Mouse (Mus musculus) neural tube, embryonic 15.5 days (tissue): ENCODE results near the gene Cel. TPM values are rescaled to one million over a fixed set of nuclear protein-coding genes. Genes with fewer than 3 reads are reported as not detected.
A peak's percentile ranks its signal among the peaks of the same experiment; 100 is the strongest.

Source experiments
- ATAC-seq: fragments of 200-750 bp; cut with Nextera tagmentation; 2 replicates; pipeline ENCODE4 v1.8.0; 2017; ENCODE audit warnings: mild to moderate bottlenecking, moderate TSS enrichment, moderate library complexity; ENCODE audit not compliant: low FRiP score
- H3K27ac ChIP-seq: fragments of 300-500 bp; sonication (generic); replicated peaks from 2 replicates; pipeline ENCODE4 v1.5.1; 2015; ENCODE audit warnings: mild to moderate bottlenecking, inconsistent platforms
- H3K27me3 ChIP-seq: fragments of 300-500 bp; sonication (generic); replicated peaks from 2 replicates; pipeline ENCODE4 v1.6.1; 2015; ENCODE audit warnings: inconsistent platforms
- H3K36me3 ChIP-seq: fragments of 300-500 bp; sonication (generic); 2 replicates; pipeline ENCODE4 v1.6.1; 2015; ENCODE audit warnings: inconsistent platforms
- H3K4me1 ChIP-seq: fragments of 300-500 bp; sonication (generic); 2 replicates; pipeline ENCODE4 v1.6.1; 2015; ENCODE audit warnings: inconsistent platforms
- H3K4me2 ChIP-seq: fragments of 300-500 bp; sonication (generic); 2 replicates; pipeline ENCODE4 v1.6.1; 2015; ENCODE audit warnings: inconsistent platforms, mild to moderate bottlenecking, moderate library complexity
- H3K4me3 ChIP-seq: fragments of 300-500 bp; sonication (generic); replicated peaks from 2 replicates; pipeline ENCODE4 v1.5.1; 2015; ENCODE audit warnings: mild to moderate bottlenecking, inconsistent platforms
- H3K9ac ChIP-seq: fragments of 300-500 bp; sonication (generic); replicated peaks from 2 replicates; pipeline ENCODE4 v1.6.1; 2015; ENCODE audit warnings: mild to moderate bottlenecking, inconsistent platforms
- H3K9me3 ChIP-seq: fragments of 300-500 bp; sonication (generic); replicated peaks from 2 replicates; pipeline ENCODE4 v1.6.1; 2016; ENCODE audit warnings: inconsistent platforms
- WGBS: fragments of 180-500 bp; shearing (Covaris S2); methylation state at CpG from one replicate; pipeline ENCODE4 v1.1.7; 2015; ENCODE audit warnings: mixed read lengths; 5-methylcytosine and 5-hydroxymethylcytosine counted together
- polyA plus RNA-seq: library from polyadenylated mRNA; unstranded; fragments of >200 nt; fragmentation: Nextera tagmentation; extraction: Ambion mirVana; gene quantifications from 2 replicates; pipeline ENCODE4 v1.2.1, GENCODE M21; 2015

Cel gene
- polyA plus RNA-seq, 1 experiment from 2014 or later = 0.09 TPM

- Histone ChIP-seq H3K4me1 (no peaks in the 10 kb centered on the region), H3K36me3 (no peaks in the 10 kb centered on the region), H3K27ac (no peak overlapping the region), H3K27me3 (no peaks in the 10 kb centered on the region), H3K4me2 (no peak overlapping the region), H3K9me3 (no peaks in the 10 kb centered on the region), H3K4me3 (no peak overlapping the region), H3K9ac (no peak overlapping the region)
- no peak for ATAC-seq
- WGBS = 70% methylated on average over 6 of the region's 6 CpGs
Observed at GRCm38 (mm10) chr2:28599569-28599900, 36.3 kb upstream of the Cel start.

GRCm38 (mm10) chr2:28598692-28599568, 35.7 kb upstream of the Cel start:
- Histone ChIP-seq H3K4me1 (no peaks in the 10 kb centered on the region), H3K27ac (no peak overlapping the region), H3K9ac (no peak overlapping the region), H3K36me3 (no peaks in the 10 kb centered on the region), H3K9me3 (no peaks in the 10 kb centered on the region), H3K4me3 (no peak overlapping the region), H3K4me2 (no peak overlapping the region), H3K27me3 (0 out of 2 replicates have a peak, but pooled peaks cover 3% of the 10 kb centered on the region)
- 71% methylated on average over 12 of the region's 12 CpGs for WGBS
- no peak for ATAC-seq

- Histone ChIP-seq H3K9me3 (no peaks in the 10 kb centered on the region), H3K4me1 (no peaks in the 10 kb centered on the region), H3K4me2 (no peak overlapping the region), H3K27ac (no peak overlapping the region), H3K27me3 (peaks cover 3% of the 10 kb centered on the region; the same call in 1 of the 2 replicates), H3K4me3 (no peak overlapping the region), H3K9ac (no peak overlapping the region), H3K36me3 (no peaks in the 10 kb centered on the region)
- no peak for ATAC-seq
- 82% methylated on average over 7 of the region's 7 CpGs for WGBS
Observed at GRCm38 (mm10) chr2:28597733-28598547, 34.7 kb upstream of the Cel start.

- H3K4me2 ChIP-seq = no peak overlapping the region
- no peaks in the 10 kb centered on the region for H3K9me3 ChIP-seq
- no peak overlapping the region for H3K27ac ChIP-seq
- WGBS = 91% methylated on average over 7 of the region's 7 CpGs
- H3K36me3 ChIP-seq = no peaks in the 10 kb centered on the region
- H3K9ac ChIP-seq = no peak overlapping the region
- no peaks in the 10 kb centered on the region for H3K4me1 ChIP-seq
- no peak for ATAC-seq
- peaks cover 3% of the 10 kb centered on the region; the same call in 1 of the 2 replicates for H3K27me3 ChIP-seq
- no peak overlapping the region for H3K4me3 ChIP-seq
Observed at GRCm38 (mm10) chr2:28596998-28597397, 33.8 kb upstream of the Cel start.

GRCm38 (mm10) chr2:28596021-28596420, 32.8 kb upstream of the Cel start:
- H3K27ac ChIP-seq = no peak overlapping the region
- no peaks in the 10 kb centered on the region for H3K36me3 ChIP-seq
- 84% methylated on average over 7 of the region's 7 CpGs for WGBS
- no peak overlapping the region for H3K4me3 ChIP-seq
- no peak for ATAC-seq
- no peaks in the 10 kb centered on the region for H3K9me3 ChIP-seq
- no peak overlapping the region for H3K4me2 ChIP-seq
- H3K4me1 ChIP-seq = no peaks in the 10 kb centered on the region
- no peak overlapping the region for H3K9ac ChIP-seq
- peaks cover 3% of the 10 kb centered on the region; the same call in 1 of the 2 replicates for H3K27me3 ChIP-seq

- H3K4me2 ChIP-seq = no peak overlapping the region
- no peak overlapping the region for H3K9ac ChIP-seq
- H3K4me3 ChIP-seq = no peak overlapping the region
- no peaks in the 10 kb centered on the region for H3K36me3 ChIP-seq
- H3K27ac ChIP-seq = no peak overlapping the region
- WGBS = 7% methylated on average over 15 of the region's 15 CpGs
- ATAC-seq = no peak
- no peaks in the 10 kb centered on the region for H3K9me3 ChIP-seq
- H3K27me3 ChIP-seq = peaks cover 3% of the 10 kb centered on the region; the same call in 1 of the 2 replicates
- H3K4me1 ChIP-seq = no peaks in the 10 kb centered on the region
Observed at GRCm38 (mm10) chr2:28592809-28593208, 29.6 kb upstream of the Cel start.

GRCm38 (mm10) chr2:28591479-28591878, 28.3 kb upstream of the Cel start:
- no peak overlapping the region for H3K4me2 ChIP-seq
- no peaks in the 10 kb centered on the region for H3K4me1 ChIP-seq
- no peaks in the 10 kb centered on the region for H3K9me3 ChIP-seq
- H3K9ac ChIP-seq = no peak overlapping the region
- H3K36me3 ChIP-seq = no peaks in the 10 kb centered on the region
- no peak overlapping the region for H3K4me3 ChIP-seq
- H3K27ac ChIP-seq = no peak overlapping the region
- H3K27me3 ChIP-seq = peaks cover 3% of the 10 kb centered on the region; the same call in 1 of the 2 replicates
- no peak for ATAC-seq
- WGBS = 69% methylated on average over 2 of the region's 2 CpGs

GRCm38 (mm10) chr2:28588574-28588973, 25.4 kb upstream of the Cel start:
- H3K4me3 ChIP-seq = no peak overlapping the region
- no peaks in the 10 kb centered on the region for H3K9me3 ChIP-seq
- no peak overlapping the region for H3K4me2 ChIP-seq
- H3K27ac ChIP-seq = no peak overlapping the region
- H3K27me3 ChIP-seq = no peaks in the 10 kb centered on the region; the same call in 1 of the 2 replicates
- no peak overlapping the region for H3K9ac ChIP-seq
- WGBS = 33% methylated on average over 1 of the region's 1 CpGs
- no peaks in the 10 kb centered on the region for H3K36me3 ChIP-seq
- ATAC-seq = no peak
- peaks cover 4% of the 10 kb centered on the region for H3K4me1 ChIP-seq

GRCm38 (mm10) chr2:28585730-28586129, 22.5 kb upstream of the Cel start:
- Histone ChIP-seq H3K4me1 (peaks cover 26% of the 10 kb centered on the region), H3K27ac (no peak overlapping the region), H3K4me3 (no peak overlapping the region), H3K9ac (no peak overlapping the region), H3K36me3 (no peaks in the 10 kb centered on the region), H3K27me3 (no peaks in the 10 kb centered on the region), H3K4me2 (no peak overlapping the region), H3K9me3 (no peaks in the 10 kb centered on the region)
- no peak for ATAC-seq
- WGBS = 55% methylated on average over 2 of the region's 2 CpGs

- no peaks in the 10 kb centered on the region for H3K36me3 ChIP-seq
- peaks cover 27% of the 10 kb centered on the region for H3K4me1 ChIP-seq
- 18% methylated on average over 6 of the region's 6 CpGs for WGBS
- no peak overlapping the region for H3K9ac ChIP-seq
- H3K27ac ChIP-seq = no peak overlapping the region
- H3K4me2 ChIP-seq = no peak overlapping the region
- H3K4me3 ChIP-seq = no peak overlapping the region
- H3K27me3 ChIP-seq = no peaks in the 10 kb centered on the region
- no peaks in the 10 kb centered on the region for H3K9me3 ChIP-seq
- ATAC-seq = no peak
Observed at GRCm38 (mm10) chr2:28585043-28585571, 21.9 kb upstream of the Cel start.

GRCm38 (mm10) chr2:28583651-28584050, 20.4 kb upstream of the Cel start, which contains the start of gene Gtf3c5:
Gtf3c5 (minus strand) TSS chr2:28583751.
- Histone ChIP-seq H3K27me3 (no peaks in the 10 kb centered on the region), H3K4me3 (peak within 1 kb of the TSS; percentile 79), H3K36me3 (peaks cover 13% of the 10 kb centered on the region), H3K4me2 (peak within 1 kb of the TSS; percentile 71), H3K27ac (peak within 1 kb of the TSS; percentile 98), H3K4me1 (peaks cover 27% of the 10 kb centered on the region), H3K9ac (peak within 1 kb of the TSS; percentile 71), H3K9me3 (no peaks in the 10 kb centered on the region)
- no peak for ATAC-seq
- 77% methylated on average over 9 of the region's 9 CpGs for WGBS
